Mouse (Mus musculus) embryonic fibroblast, embryonic 13.5 days (primary cell): ENCODE results near the gene Olfr452. TPM values are rescaled to one million over a fixed set of nuclear protein-coding genes. Genes with fewer than 3 reads are reported as not detected.

ENCODE experiments used
- H3K27ac ChIP-seq: 2 replicates; pipeline ENCODE4 v1.5.1; 2012; ENCODE audit warnings: low read length, control low read depth, inconsistent platforms; ENCODE audit not compliant: insufficient read depth
- H3K4me1 ChIP-seq: 2 replicates; pipeline ENCODE4 v1.6.1; 2011; ENCODE audit warnings: low read length; ENCODE audit not compliant: control insufficient read depth, insufficient read depth
- H3K4me3 ChIP-seq: 2 replicates; pipeline ENCODE4 v1.5.1; 2011; ENCODE audit warnings: mild to moderate bottlenecking, control low read depth, low read length; ENCODE audit not compliant: insufficient read depth
- CTCF ChIP-seq: IDR thresholded peaks from 2 replicates; pipeline ENCODE4 v1.5.1; 2011; ENCODE audit warnings: mild to moderate bottlenecking, control low read depth, low read length, moderate library complexity, borderline replicate concordance; ENCODE audit not compliant: insufficient read depth
- POLR2A ChIP-seq: IDR thresholded peaks from 2 replicates; pipeline ENCODE4 v1.6.1; 2011; ENCODE audit warnings: low read depth, mild to moderate bottlenecking, control low read depth, low read length, moderate library complexity
- polyA plus RNA-seq: library from polyadenylated mRNA; stranded (reverse); fragments of >200 nt; gene quantifications from 2 replicates; pipeline ENCODE4 v1.2.4, GENCODE M21; 2011; ENCODE audit warnings: low read depth; ENCODE audit not compliant: missing spikeins, insufficient read length

Gene Olfr452
- polyA plus RNA-seq = not detected in 2 replicates

- Histone ChIP-seq H3K4me3 (no peak within 1 kb of the TSS), H3K27ac (no peak within 1 kb of the TSS), H3K4me1 (no peaks in the 10 kb centered on the region)
- TF ChIP-seq CTCF (no peak), POLR2A (no peak)
These were observed at the start of gene Olfr452 for GRCm38 (mm10) chr6:42784793-42785192. TSS of gene Olfr452 (plus strand) at chr6:42785093.

- no peak within 1 kb of the TSS for H3K27ac ChIP-seq
- no peaks in the 10 kb centered on the region for H3K4me1 ChIP-seq
- no peak within 1 kb of the TSS for H3K4me3 ChIP-seq
- TF ChIP-seq CTCF (no peak), POLR2A (no peak)
These were observed 45.8 kb upstream of the Olfr452 start, which contains the start of gene Olfr453 for GRCm38 (mm10) chr6:42739071-42739470. TSS of gene Olfr453 (plus strand) at chr6:42739371.

GRCm38 (mm10) chr6:42742303-42742702 is 42.6 kb upstream of the Olfr452 start:
- TF ChIP-seq POLR2A (no peak), CTCF (no peak)
- H3K4me1 ChIP-seq = no peaks in the 10 kb centered on the region
- H3K27ac ChIP-seq = no peak overlapping the region
- H3K4me3 ChIP-seq = no peak overlapping the region

- H3K27ac ChIP-seq = no peak overlapping the region
- TF ChIP-seq POLR2A (no peak), CTCF (no peak)
- H3K4me1 ChIP-seq = no peaks in the 10 kb centered on the region
- H3K4me3 ChIP-seq = no peak overlapping the region
These were observed 37.0 kb upstream of the Olfr452 start for GRCm38 (mm10) chr6:42747846-42748245.

GRCm38 (mm10) chr6:42756104-42756503 is 28.8 kb upstream of the Olfr452 start, which contains the start of gene Olfr38:
TSS of gene Olfr38 (plus strand) at chr6:42756404.
- no peak for TF ChIP-seq POLR2A
- no peak for TF ChIP-seq CTCF
- Histone ChIP-seq H3K4me3 (no peak within 1 kb of the TSS), H3K27ac (no peak within 1 kb of the TSS)

GRCm38 (mm10) chr6:42777066-42777465 is 7.8 kb upstream of the Olfr452 start:
- Histone ChIP-seq H3K4me3 (no peak overlapping the region), H3K4me1 (no peaks in the 10 kb centered on the region), H3K27ac (no peak overlapping the region)
- TF ChIP-seq POLR2A (no peak), CTCF (no peak)

More at GRCm38 (mm10) chr6:42756104-42756503, 28.8 kb upstream of the Olfr452 start, which contains the start of gene Olfr38:
- no peaks in the 10 kb centered on the region for H3K4me1 ChIP-seq

GRCm38 (mm10) chr6:42790247-42790948 is 5.5 kb downstream of the Olfr452 start:
- Histone ChIP-seq H3K27ac (no peak overlapping the region), H3K4me3 (no peak overlapping the region), H3K4me1 (no peaks in the 10 kb centered on the region)
- TF ChIP-seq CTCF = no peak
- no peak for TF ChIP-seq POLR2A

- H3K27ac ChIP-seq = no peak overlapping the region
- TF ChIP-seq POLR2A (no peak), CTCF (no peak)
- H3K4me3 ChIP-seq = no peak overlapping the region
- no peaks in the 10 kb centered on the region for H3K4me1 ChIP-seq
These were observed 6.2 kb downstream of the Olfr452 start for GRCm38 (mm10) chr6:42790949-42791556.

GRCm38 (mm10) chr6:42794982-42795381 is 10.1 kb downstream of the Olfr452 start:
- no peaks in the 10 kb centered on the region for H3K4me1 ChIP-seq
- TF ChIP-seq POLR2A (no peak), CTCF (no peak)
- no peak overlapping the region for H3K27ac ChIP-seq
- H3K4me3 ChIP-seq = no peak overlapping the region

GRCm38 (mm10) chr6:42811639-42812038 is 26.7 kb downstream of the Olfr452 start, which contains the start of gene Olfr450:
TSS of gene Olfr450 (plus strand) at chr6:42811939.
- no peak within 1 kb of the TSS for H3K4me3 ChIP-seq
- no peaks in the 10 kb centered on the region for H3K4me1 ChIP-seq
- no peak within 1 kb of the TSS for H3K27ac ChIP-seq
- TF ChIP-seq CTCF (no peak), POLR2A (no peak)
